Mouse (Mus musculus) urinary bladder, adult 2 months (tissue): ENCODE data around the gene Gm5591. TPM values are rescaled to one million over a fixed set of nuclear protein-coding genes. Genes with fewer than 3 reads are reported as not detected.
"Not testable (repeated sequence)": the region's sequence is repeated elsewhere in the genome, so short reads cannot be mapped to it uniquely, and the experiment has no call there.

Experiments
- DNase-seq: peaks from one replicate; pipeline ENCODE4 v3.0.0; 2022; ENCODE audit warnings: low spot score
- polyA plus RNA-seq: library from polyadenylated mRNA; depleted of rRNA; stranded (reverse); fragments of >200 nt; gene quantifications from 2 replicates; pipeline ENCODE4 v1.2.3, GENCODE M21; 2012; rRNA removed

Gene Gm5591
- polyA plus RNA-seq, result not detected in 2 replicates

DNA sequence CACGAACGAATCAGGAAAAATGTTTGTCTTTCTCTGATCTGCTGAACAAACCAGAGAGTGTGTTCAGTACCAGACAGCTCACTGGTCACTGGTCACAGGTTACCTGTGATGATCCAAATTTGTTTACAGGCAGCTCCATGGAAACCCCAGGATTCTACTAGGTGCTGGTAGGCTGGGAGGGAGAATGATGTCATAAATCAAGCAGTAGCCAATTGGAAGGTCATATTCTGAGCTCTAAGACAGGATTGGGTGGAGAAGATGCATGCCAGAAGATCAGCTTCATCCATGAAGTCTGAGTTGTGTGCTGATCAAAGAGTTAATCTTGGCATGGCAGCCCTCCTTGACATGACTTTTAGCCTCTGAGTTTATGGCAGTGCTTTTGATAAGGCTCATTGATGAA, at the start of gene Gm5591:
Gene Gm5591, minus strand, starts transcription at position 101 of the 400 bp plus-strand sequence.
- not testable (repeated sequence) for DNase-seq

DNA sequence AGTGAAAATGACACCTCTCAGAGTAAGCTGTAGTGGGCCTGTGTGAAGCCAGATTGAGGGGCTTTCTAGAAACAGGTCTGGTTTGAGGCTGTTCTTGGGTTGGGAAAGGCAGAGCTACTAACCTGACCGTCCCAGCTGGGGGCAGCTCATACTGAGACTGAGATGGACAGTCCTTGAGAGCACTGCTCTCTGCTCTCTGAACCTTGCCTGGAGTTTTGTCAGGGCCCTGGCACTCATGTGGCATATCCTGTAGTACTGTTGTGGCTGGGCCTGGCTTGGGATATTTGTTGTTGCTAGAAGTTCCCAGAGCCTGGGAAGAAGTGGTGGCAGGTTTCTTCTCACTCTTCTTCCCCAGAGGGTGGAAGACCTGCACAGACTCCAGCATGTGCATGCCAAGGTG, 39.5 kb downstream of the Gm5591 start:
- not testable (repeated sequence) for DNase-seq
